Mouse (Mus musculus): ENCODE data around the gene Myh4. TPM values are rescaled to one million over a fixed set of nuclear protein-coding genes. Genes with fewer than 3 reads are reported as not detected.

Myh4 gene
- polyA plus RNA-seq, 1 experiment from 2014 or later, result not detected

DNA sequence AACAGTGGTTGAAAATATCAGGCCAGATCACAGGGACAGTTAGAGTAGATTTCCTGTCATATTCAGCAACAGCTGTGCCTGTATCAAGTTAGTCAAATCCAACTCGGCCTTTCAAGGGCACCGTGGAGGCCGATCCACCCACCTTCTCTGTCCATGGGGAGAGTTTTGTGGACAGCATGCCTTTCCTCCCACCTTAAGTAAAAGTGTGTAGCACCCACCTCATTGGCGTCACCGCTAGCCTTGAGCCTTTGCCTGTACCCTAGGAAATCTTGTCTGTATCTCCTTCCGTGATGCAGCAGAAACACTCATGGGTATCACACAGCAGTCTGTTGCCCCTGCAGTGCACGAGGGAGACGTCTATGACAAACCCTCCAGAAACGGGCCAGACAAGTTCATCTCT, 1.0 kb upstream of the Myh4 start:
- no peak for ATAC-seq (ENCODE audit: low FRiP score)

DNA sequence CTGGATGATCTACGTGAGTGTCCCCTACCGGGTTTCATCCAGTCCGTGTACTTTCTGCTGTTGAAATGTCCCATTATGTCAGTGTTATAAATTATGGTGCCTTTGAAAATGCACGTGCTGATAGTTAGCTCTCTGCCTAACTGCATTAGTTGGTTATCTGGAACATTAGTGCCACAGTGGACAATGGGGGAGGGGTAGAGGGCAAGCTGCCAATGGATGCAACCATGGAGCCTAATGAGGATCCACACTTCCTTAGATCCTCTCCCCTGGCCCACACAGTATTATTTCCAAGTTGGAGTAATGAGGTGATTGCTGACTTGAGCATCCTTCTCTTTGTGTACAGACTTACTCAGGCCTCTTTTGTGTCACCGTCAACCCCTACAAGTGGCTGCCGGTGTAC, 3.2 kb downstream of the Myh4 start:
- Histone ChIP-seq H3K27me3 (no peaks in the 10 kb centered on the region), H3K4me1 (no peaks in the 10 kb centered on the region), H3K9ac (no peak overlapping the region), H3K9me3 (replicated peaks) (no peaks in the 10 kb centered on the region), H3K4me2 (replicated peaks) (no peak overlapping the region), H3K27ac (no peak overlapping the region), H3K4me3 (no peak overlapping the region), H3K36me3 (no peaks in the 10 kb centered on the region)
- WGBS, result 82% methylated on average over 6 of the region's 6 CpGs
- ATAC-seq (ENCODE audit: low FRiP score), result no peak

More for the DNA sequence above, 1.0 kb upstream of the Myh4 start:
- Histone ChIP-seq H3K9ac (no peak overlapping the region), H3K36me3 (no peaks in the 10 kb centered on the region), H3K9me3 (replicated peaks) (no peaks in the 10 kb centered on the region), H3K4me2 (replicated peaks) (no peak overlapping the region), H3K4me3 (no peak overlapping the region), H3K4me1 (no peaks in the 10 kb centered on the region), H3K27me3 (no peaks in the 10 kb centered on the region), H3K27ac (no peak overlapping the region)
- WGBS, result 87% methylated on average over 9 of the region's 9 CpGs

DNA sequence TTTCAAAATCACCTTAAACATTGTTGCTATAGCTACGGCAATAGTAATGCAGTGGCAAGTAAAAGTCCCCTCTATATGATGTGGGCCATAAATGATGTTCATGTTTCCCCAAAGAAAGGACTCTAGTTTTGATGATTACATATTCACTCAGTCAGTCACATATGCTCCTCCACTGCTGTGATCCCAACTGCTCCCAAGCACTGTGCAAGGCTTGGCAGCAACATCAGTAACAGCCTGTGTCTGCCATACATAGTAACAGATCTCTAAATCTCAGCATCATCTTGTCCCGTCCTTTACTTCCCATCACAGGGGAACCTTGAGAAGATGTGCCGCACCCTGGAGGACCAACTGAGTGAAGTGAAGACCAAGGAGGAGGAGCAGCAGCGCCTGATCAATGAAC, 15.9 kb downstream of the Myh4 start:
- Histone ChIP-seq H3K36me3 (no peaks in the 10 kb centered on the region), H3K9ac (no peak overlapping the region), H3K27me3 (no peaks in the 10 kb centered on the region), H3K4me3 (no peak overlapping the region), H3K9me3 (replicated peaks) (no peaks in the 10 kb centered on the region), H3K4me2 (replicated peaks) (no peak overlapping the region), H3K4me1 (no peaks in the 10 kb centered on the region), H3K27ac (no peak overlapping the region)
- no peak for ATAC-seq (ENCODE audit: low FRiP score)
- WGBS, result 92% methylated on average over 4 of the region's 4 CpGs

DNA sequence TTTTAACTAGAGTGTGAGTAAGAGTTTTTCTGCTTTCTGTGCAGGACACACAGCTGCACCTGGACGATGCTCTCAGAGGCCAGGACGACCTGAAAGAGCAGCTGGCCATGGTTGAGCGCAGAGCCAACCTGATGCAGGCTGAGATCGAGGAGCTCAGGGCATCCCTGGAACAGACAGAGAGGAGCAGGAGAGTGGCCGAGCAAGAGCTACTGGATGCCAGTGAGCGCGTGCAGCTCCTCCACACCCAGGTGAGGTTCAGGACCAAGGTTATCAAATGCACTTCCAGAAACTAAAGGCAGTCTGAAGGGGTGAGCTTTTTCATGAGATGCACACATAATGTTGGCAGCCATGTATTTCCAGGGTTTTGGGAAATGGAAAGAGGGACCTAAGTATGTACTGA, 19.2 kb downstream of the Myh4 start:
- H3K27me3 ChIP-seq, result no peaks in the 10 kb centered on the region
- no peak for ATAC-seq (ENCODE audit: low FRiP score)
- no peaks in the 10 kb centered on the region for H3K4me1 ChIP-seq
- no peak overlapping the region for H3K9ac ChIP-seq
- H3K27ac ChIP-seq, result no peak overlapping the region
- 90% methylated on average over 7 of the region's 7 CpGs for WGBS
- no peak overlapping the region for H3K4me2 ChIP-seq (replicated peaks)
- H3K4me3 ChIP-seq, result no peak overlapping the region
- no peaks in the 10 kb centered on the region for H3K9me3 ChIP-seq (replicated peaks)
- no peaks in the 10 kb centered on the region for H3K36me3 ChIP-seq

DNA sequence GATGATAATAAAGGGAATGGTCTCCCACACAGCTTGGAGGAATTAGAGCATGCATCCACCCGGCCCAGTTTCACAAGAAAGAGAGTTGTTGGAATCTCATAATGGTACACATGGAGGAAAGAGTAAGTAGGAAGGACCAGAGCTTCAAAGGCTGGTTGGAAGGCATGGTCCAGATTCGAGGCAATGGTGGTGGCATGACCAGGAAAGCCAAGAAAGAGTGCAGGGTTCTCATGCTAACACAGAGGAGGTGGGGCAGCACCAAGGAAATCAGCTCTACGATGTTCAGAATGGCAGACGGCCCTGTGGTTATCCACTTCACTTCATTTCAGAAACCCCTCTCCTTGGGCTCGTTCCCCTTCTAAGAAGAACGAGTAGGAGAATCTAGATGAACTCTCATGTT, 23.1 kb downstream of the Myh4 start:
- H3K9ac ChIP-seq, result no peak overlapping the region
- H3K4me3 ChIP-seq, result no peak overlapping the region
- WGBS, result 88% methylated on average over 6 of the region's 6 CpGs
- no peaks in the 10 kb centered on the region for H3K36me3 ChIP-seq
- H3K27me3 ChIP-seq, result no peaks in the 10 kb centered on the region
- H3K27ac ChIP-seq, result no peak overlapping the region
- H3K4me1 ChIP-seq, result no peaks in the 10 kb centered on the region
- H3K9me3 ChIP-seq (replicated peaks), result no peaks in the 10 kb centered on the region
- H3K4me2 ChIP-seq (replicated peaks), result no peak overlapping the region
- ATAC-seq (ENCODE audit: low FRiP score), result no peak

DNA sequence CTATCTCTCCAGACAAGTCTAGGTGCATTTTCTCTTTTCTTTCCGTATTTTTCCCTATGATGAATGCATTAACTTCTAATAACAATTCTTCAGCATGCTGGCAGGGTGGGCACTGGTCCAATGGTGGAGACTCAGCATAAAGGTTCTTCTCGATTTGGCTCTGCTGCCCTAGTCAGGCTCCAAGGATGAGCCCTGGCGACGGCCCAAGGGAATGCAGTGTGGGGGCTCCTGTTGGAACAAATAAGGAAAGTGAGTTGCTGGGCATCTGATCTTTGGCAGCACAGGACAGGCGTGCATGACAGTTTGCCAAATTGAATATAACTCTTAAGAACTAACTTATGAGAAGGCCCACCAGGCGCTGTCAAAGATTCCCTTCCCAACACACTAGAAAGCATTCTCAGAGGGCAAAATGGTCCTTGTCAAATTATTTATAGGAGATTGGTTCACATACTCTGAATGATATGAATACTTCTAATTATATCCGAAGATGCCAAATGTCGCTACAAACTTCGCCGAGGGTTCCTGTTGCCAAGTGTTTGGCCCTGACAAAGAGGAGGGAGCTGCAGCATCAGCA, 38.9 kb downstream of the Myh4 start, which contains the start of gene Myh8:
Gene Myh8, plus strand, starts transcription at position 524 of the 574 bp plus-strand sequence.
- WGBS, result 78% methylated on average over 10 of the region's 10 CpGs
- H3K4me2 ChIP-seq (replicated peaks), result no peak within 1 kb of the TSS
- no peak for ATAC-seq (ENCODE audit: low FRiP score)

DNA sequence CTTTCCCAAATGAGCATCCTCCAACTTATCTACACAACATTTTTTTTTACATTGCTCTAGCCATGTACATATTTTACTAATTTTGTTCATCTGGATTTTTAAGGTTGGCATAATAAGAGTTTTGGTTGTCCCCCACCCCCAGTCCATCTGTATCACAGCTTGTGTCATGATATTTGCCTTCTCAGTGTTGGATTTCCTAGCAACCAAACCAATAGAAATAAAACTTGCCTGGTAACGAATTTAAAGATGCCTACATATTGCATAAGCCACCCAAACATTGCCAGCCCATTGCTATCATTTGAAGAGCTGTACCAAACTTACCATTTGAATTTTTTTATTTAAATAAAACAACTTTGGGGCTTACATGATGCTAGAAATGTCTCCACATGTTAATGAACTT, 55.6 kb downstream of the Myh4 start:
- no peaks in the 10 kb centered on the region for H3K4me1 ChIP-seq
- no peak overlapping the region for H3K27ac ChIP-seq
- H3K4me3 ChIP-seq, result no peak overlapping the region
- H3K9me3 ChIP-seq (replicated peaks), result no peaks in the 10 kb centered on the region; the same call in 1 of the 2 replicates
- H3K27me3 ChIP-seq, result no peaks in the 10 kb centered on the region
- 73% methylated on average over 1 of the region's 1 CpGs for WGBS
- ATAC-seq (ENCODE audit: low FRiP score), result no peak
- H3K9ac ChIP-seq, result no peak overlapping the region
- H3K4me2 ChIP-seq (replicated peaks), result no peak overlapping the region
- H3K36me3 ChIP-seq, result no peaks in the 10 kb centered on the region

More for the DNA sequence above, 38.9 kb downstream of the Myh4 start, which contains the start of gene Myh8:
- H3K27ac ChIP-seq, result no peak within 1 kb of the TSS
- H3K4me1 ChIP-seq, result no peaks in the 10 kb centered on the region
- no peak within 1 kb of the TSS for H3K4me3 ChIP-seq
- H3K9ac ChIP-seq, result no peak within 1 kb of the TSS
- H3K36me3 ChIP-seq, result no peaks in the 10 kb centered on the region
- H3K27me3 ChIP-seq, result no peaks in the 10 kb centered on the region
- no peaks in the 10 kb centered on the region for H3K9me3 ChIP-seq (replicated peaks)

Other genes starting within 250 kb of the Myh4 start
- gene Tmem220, start 212.9 kb upstream of the Myh4 start, polyA plus RNA-seq (2016; fragmentation: Nextera tagmentation; extraction: Ambion mirVana), result 0.43 and 1.2 TPM in 2 replicates
- 37.8 and 39.6 TPM in 2 replicates for gene Adprm, start 185.4 kb upstream of the Myh4 start, polyA plus RNA-seq (2016; fragmentation: Nextera tagmentation; extraction: Ambion mirVana)
- 18.2 and 18.9 TPM in 2 replicates for gene Sco1, start 185.4 kb upstream of the Myh4 start, polyA plus RNA-seq (2016; fragmentation: Nextera tagmentation; extraction: Ambion mirVana)
- gene Myh3, start 159.7 kb upstream of the Myh4 start, polyA plus RNA-seq (2016; fragmentation: Nextera tagmentation; extraction: Ambion mirVana), result 4.3 and 26.2 TPM in 2 replicates
- 0.05 TPM in 1 of 2 replicates, not detected in the other for gene Myh2, start 67.0 kb upstream of the Myh4 start, polyA plus RNA-seq (2016; fragmentation: Nextera tagmentation; extraction: Ambion mirVana)
- 0.10 TPM in 1 of 2 replicates, not detected in the other for gene Myh1, start 38.0 kb upstream of the Myh4 start, polyA plus RNA-seq (2016; fragmentation: Nextera tagmentation; extraction: Ambion mirVana)
- gene Myh8, start 39.1 kb downstream of the Myh4 start, polyA plus RNA-seq (2016; fragmentation: Nextera tagmentation; extraction: Ambion mirVana), result 1.9 and 5.8 TPM in 2 replicates
- gene Myh13, start 83.6 kb downstream of the Myh4 start, polyA plus RNA-seq (2016; fragmentation: Nextera tagmentation; extraction: Ambion mirVana), result 0.04 and 0.07 TPM in 2 replicates
- 3.8 and 4.1 TPM in 2 replicates for gene Gas7, start 217.4 kb downstream of the Myh4 start, polyA plus RNA-seq (2016; fragmentation: Nextera tagmentation; extraction: Ambion mirVana)